Mouse (Mus musculus) lung, adult 2 months (tissue): ENCODE results near the gene Olfr1045. TPM values are rescaled to one million over a fixed set of nuclear protein-coding genes. Genes with fewer than 3 reads are reported as not detected.

Experiments
- DNase-seq: peaks from one replicate; pipeline ENCODE4 v3.0.0; 2022
- H3K4me1 ChIP-seq: fragments of 200-500 bp; 2 replicates; pipeline ENCODE4 v1.6.1; 2011; ENCODE audit warnings: low read length; ENCODE audit not compliant: control insufficient read depth, insufficient read depth
- H3K4me3 ChIP-seq: fragments of 200-500 bp; replicated peaks from 2 replicates; pipeline ENCODE3; 2011; ENCODE audit warnings: low read depth, mild to moderate bottlenecking, control low read depth, low read length; ENCODE audit errors: extremely low read depth
- CTCF ChIP-seq: fragments of 200-500 bp; IDR thresholded peaks from 2 replicates; pipeline ENCODE4 v1.5.1; 2011; ENCODE audit warnings: mild to moderate bottlenecking, low read length, control low read depth; ENCODE audit not compliant: insufficient read depth
- POLR2A ChIP-seq: fragments of 200-500 bp; IDR thresholded peaks from 2 replicates; pipeline ENCODE4 v1.6.1; 2011; ENCODE audit warnings: low read depth, mild to moderate bottlenecking, control low read depth, low read length, borderline replicate concordance; ENCODE audit errors: extremely low read depth
- WGBS: fragments of 180-500 bp; shearing (Covaris S2); methylation state at CpG from one replicate; pipeline ENCODE4 v1.1.7; 2018; 5-methylcytosine and 5-hydroxymethylcytosine counted together
- polyA plus RNA-seq: library from polyadenylated mRNA; depleted of rRNA; stranded (reverse); fragments of >200 nt; gene quantifications from 2 replicates; pipeline ENCODE4 v1.2.3, GENCODE M21; 2012; rRNA removed

The Olfr1045 gene
- polyA plus RNA-seq, 1 experiment, result not detected

GRCm38 (mm10) chr2:86146632-86147031 is 56.2 kb downstream of the Olfr1045 start, which contains the start of gene Olfr1040:
TSS of gene Olfr1040 (minus strand) at chr2:86146732.
- 64% methylated on average over 1 of the region's 1 CpGs for WGBS
- Histone ChIP-seq H3K4me3 (no peak within 1 kb of the TSS), H3K4me1 (no peaks in the 10 kb centered on the region)
- DNase-seq, result no peak
- TF ChIP-seq POLR2A (no peak), CTCF (no peak)

Other genes with a start within 250 kb of the Olfr1045 start
- not detected in 2 replicates for gene Olfr1029, start 229.1 kb downstream of the Olfr1045 start, polyA plus RNA-seq
- not detected in 2 replicates for gene Olfr1030, start 223.7 kb downstream of the Olfr1045 start, polyA plus RNA-seq
- not detected in 2 replicates for gene Olfr1031, start 212.7 kb downstream of the Olfr1045 start, polyA plus RNA-seq
- gene Olfr1032, start 197.5 kb downstream of the Olfr1045 start, polyA plus RNA-seq, result not detected in 2 replicates
- gene Olfr1033, start 182.4 kb downstream of the Olfr1045 start, polyA plus RNA-seq, result 0.36 and 0.45 TPM in 2 replicates
- gene Olfr1034, start 157.1 kb downstream of the Olfr1045 start, polyA plus RNA-seq, result 0.07 and 0.09 TPM in 2 replicates
- gene Olfr1036, start 129.0 kb downstream of the Olfr1045 start, polyA plus RNA-seq, result not detected in 2 replicates
- not detected in 2 replicates for gene Olfr1037, start 115.6 kb downstream of the Olfr1045 start, polyA plus RNA-seq
- gene Olfr1039, start 67.1 kb downstream of the Olfr1045 start, polyA plus RNA-seq, result not detected in 2 replicates
- not detected in 2 replicates for gene Olfr1040, start 56.3 kb downstream of the Olfr1045 start, polyA plus RNA-seq
- not detected in 2 replicates for gene Olfr1042, start 41.2 kb downstream of the Olfr1045 start, polyA plus RNA-seq
- not detected in 2 replicates for gene Olfr1043, start 35.5 kb downstream of the Olfr1045 start, polyA plus RNA-seq
- not detected in 2 replicates for gene Olfr1044, start 25.2 kb downstream of the Olfr1045 start, polyA plus RNA-seq
- gene Olfr52, start 17.3 kb downstream of the Olfr1045 start, polyA plus RNA-seq, result not detected in 2 replicates
- gene Olfr1046, start 16.3 kb upstream of the Olfr1045 start, polyA plus RNA-seq, result not detected in 2 replicates
- not detected in 2 replicates for gene Olfr1047, start 28.4 kb upstream of the Olfr1045 start, polyA plus RNA-seq
- gene Olfr1048, start 37.3 kb upstream of the Olfr1045 start, polyA plus RNA-seq, result not detected in 2 replicates
- gene Olfr1049, start 55.3 kb upstream of the Olfr1045 start, polyA plus RNA-seq, result not detected in 2 replicates
- gene Olfr1051, start 76.1 kb upstream of the Olfr1045 start, polyA plus RNA-seq, result not detected in 2 replicates
- not detected in 2 replicates for gene Olfr1052, start 89.4 kb upstream of the Olfr1045 start, polyA plus RNA-seq
- gene Olfr1053, start 112.3 kb upstream of the Olfr1045 start, polyA plus RNA-seq, result not detected in 2 replicates
- gene Olfr1054, start 132.4 kb upstream of the Olfr1045 start, polyA plus RNA-seq, result not detected in 2 replicates
- gene Olfr1055, start 147.3 kb upstream of the Olfr1045 start, polyA plus RNA-seq, result not detected in 2 replicates
- gene Olfr1056, start 159.5 kb upstream of the Olfr1045 start, polyA plus RNA-seq, result not detected in 2 replicates
- not detected in 2 replicates for gene Olfr1057, start 175.4 kb upstream of the Olfr1045 start, polyA plus RNA-seq
- not detected in 2 replicates for gene Olfr1058, start 185.6 kb upstream of the Olfr1045 start, polyA plus RNA-seq
- not detected in 2 replicates for gene Olfr1061, start 211.0 kb upstream of the Olfr1045 start, polyA plus RNA-seq
- not detected in 2 replicates for gene Olfr1062, start 223.7 kb upstream of the Olfr1045 start, polyA plus RNA-seq
- gene Olfr1065, start 247.6 kb upstream of the Olfr1045 start, polyA plus RNA-seq, result not detected in 2 replicates